Mouse (Mus musculus) urinary bladder, postnatal 14 days (tissue): ENCODE measurements around the gene Cux2.

Experiments used
- DNase-seq: peaks from one replicate; pipeline ENCODE4 v3.0.0; 2021; ENCODE audit warnings: low spot score

Cux2 gene

DNA sequence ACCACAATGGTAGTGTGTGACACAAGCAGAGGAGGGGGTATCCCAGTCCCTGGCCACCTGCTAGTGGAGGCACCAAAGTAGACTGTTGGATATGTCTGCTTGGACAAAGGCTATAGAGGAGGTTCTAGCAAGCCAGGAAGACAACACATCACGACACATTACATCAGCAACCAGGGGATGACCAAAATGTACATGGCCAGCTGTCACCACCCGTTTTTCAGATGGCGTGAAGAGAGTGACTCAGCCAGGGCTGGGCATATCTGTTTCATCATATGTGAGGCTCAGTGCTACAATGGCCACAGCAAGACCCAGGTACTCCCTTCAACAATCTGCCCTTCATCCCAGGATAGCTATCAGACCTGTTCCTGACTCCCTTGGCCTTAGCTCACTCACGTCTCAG lies 133.1 kb downstream of the Cux2 start:
- DNase-seq = no peak

DNA sequence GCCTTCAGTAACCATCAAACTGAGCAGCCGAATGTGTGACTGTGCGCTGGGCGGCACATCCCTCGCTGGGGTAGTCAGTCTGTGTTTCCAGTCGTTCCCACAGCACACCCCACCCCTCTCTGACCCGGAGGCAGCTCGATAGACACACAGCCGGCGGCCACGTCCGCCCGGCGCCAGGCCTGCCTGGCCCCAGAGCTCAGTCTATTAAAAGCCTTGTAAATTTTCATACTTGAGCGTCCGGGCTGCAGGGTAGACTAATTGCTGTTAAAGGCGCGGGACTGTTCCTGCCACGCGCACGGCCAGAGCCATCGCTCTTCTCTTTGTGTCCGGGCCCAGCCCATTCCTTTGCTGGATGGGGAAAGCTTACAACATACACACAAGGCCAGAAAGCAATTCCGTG lies 135.9 kb downstream of the Cux2 start:
- DNase-seq = peak; percentile 11

GRCm38 (mm10) chr5:121909226-121909985 lies 140.5 kb downstream of the Cux2 start:
- DNase-seq = peak; percentile 22

DNA sequence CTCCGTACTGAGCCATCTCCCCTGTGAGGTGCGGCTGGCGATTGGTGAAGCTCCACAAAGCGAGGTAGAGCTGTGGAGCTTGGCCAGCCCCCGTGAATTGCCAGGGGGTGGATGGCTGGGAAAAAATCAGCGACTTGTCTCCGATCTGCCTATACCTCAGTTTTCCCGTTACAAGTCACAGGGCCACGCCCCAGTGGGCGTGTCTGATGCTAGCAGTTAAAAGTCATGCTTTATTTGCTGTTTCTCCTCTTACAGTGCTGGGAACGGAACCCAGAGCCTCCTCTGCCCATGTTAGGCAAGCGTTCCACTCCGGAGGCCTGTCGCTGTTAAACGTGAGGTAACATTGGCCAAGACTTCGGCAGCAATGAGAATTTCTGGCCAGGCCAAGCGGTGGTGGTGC lies 144.2 kb downstream of the Cux2 start:
- no peak for DNase-seq

GRCm38 (mm10) chr5:121904799-121905198 lies 145.1 kb downstream of the Cux2 start:
- no peak for DNase-seq

- no peak for DNase-seq
These were observed 146.8 kb downstream of the Cux2 start for GRCm38 (mm10) chr5:121902809-121903745.

DNA sequence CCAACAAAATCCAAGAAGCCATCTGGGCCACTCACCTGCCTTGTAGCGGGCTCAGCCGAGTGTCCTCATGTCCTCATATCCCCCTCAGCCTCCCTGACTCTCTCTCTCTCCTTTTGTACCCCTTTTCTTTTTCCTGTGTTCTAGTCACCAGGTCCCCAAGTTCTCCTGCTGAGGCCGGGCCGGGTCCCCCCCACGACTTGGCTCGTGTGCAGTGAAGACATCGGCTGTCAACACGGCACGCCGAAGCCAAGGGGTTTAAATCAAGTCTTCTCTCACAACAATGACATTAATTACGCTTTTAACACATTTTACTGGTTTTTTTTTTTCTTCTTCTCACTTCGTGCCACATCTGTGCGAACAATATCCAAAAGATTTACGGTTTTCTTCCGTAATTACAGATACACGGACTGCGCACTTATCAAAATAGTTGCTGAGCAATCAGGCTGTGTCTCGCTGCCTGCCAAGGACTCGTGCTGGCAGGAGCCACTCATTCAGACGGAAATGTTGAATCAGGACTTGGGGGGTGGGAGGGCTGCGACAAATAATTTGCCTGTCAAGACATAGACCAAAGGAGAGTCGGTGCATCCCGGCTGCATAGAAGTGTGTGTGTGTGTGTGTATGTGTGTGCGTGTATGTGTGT lies 154.7 kb downstream of the Cux2 start:
- no peak for DNase-seq

DNA sequence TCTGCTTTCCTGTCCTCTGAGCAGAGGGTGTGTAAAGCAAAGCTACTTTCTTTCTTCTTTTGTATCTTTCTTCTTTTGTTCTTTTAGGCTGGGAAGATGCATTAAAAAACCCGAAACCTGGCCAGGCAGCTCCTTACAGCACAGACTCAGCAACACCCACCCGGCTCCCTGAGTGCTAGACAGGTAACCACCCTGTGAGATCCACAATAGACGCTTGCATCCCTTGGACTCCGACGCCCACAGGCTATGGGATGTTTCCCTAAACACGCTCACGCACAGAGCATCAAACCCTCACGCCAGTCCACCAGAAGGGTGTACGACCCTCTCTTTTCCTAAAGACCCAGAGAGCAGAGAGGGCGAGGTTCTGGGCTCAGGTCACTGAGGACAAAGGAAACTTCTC lies 155.3 kb downstream of the Cux2 start:
- no peak for DNase-seq

- DNase-seq = no peak
These were observed 156.3 kb downstream of the Cux2 start for GRCm38 (mm10) chr5:121893581-121893980.

GRCm38 (mm10) chr5:121892281-121892680 lies 157.6 kb downstream of the Cux2 start:
- DNase-seq = no peak

GRCm38 (mm10) chr5:121890925-121891324 lies 159.0 kb downstream of the Cux2 start:
- no peak for DNase-seq

- DNase-seq = no peak
These were observed 160.0 kb downstream of the Cux2 start for GRCm38 (mm10) chr5:121889819-121890362.

DNA sequence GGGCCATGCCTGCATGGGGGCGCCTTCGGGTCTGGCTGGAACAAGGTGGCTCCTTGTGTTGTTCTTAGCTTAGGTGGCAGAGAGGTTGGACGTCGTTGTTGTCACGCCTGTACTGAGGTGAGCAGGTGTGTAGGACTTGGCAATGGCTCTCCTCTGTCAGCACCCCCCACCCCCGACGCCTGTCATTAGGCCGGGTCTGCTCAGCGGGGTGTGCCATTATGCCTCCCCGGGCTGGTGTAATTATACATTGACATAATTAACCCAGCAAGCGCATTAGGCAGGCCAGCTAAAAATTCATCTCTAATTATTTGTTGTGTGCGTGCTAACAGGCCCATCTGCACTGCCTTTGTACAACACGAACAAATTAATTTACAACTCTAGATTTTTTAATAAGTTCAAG lies 160.5 kb downstream of the Cux2 start:
- DNase-seq = no peak

DNA sequence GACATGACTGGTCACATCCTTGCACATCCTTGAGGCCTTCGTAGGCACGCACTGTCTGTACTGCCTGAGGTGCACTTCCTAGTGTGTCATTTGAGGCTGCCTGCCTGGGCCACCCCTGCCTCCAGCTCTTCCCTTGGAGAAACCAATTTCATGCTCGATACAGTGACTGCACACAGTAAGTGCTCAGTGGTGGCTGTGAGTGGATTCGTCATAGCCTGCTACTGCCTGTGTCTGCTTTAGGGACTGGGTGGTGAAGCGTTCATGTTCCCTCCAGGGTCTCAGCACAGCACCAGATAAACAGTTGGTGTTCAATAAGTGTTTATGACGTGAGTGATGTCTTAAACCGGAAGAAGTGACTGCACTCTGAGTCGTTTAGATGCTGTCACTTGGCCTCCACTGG lies 166.5 kb downstream of the Cux2 start:
- DNase-seq = no peak

DNA sequence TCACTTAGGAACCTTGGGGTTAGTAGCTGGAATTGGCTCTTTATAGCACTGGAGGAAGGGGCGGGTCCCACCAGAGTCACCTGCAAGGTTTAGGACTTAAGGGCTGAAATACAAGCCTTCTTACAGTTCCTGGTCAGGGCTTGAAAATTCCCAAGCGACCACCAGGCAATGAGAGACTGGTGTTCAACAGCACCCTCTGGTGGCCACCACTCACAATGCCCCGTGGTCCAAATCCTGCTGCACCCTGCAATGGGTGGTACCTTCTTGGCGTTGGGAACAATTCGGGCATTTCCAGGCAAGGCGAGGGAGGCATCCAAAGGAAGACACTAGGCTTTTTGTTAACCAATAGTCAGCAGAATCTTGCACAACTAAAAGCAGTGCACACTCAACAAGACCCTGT lies 170.7 kb downstream of the Cux2 start:
- DNase-seq = no peak

DNA sequence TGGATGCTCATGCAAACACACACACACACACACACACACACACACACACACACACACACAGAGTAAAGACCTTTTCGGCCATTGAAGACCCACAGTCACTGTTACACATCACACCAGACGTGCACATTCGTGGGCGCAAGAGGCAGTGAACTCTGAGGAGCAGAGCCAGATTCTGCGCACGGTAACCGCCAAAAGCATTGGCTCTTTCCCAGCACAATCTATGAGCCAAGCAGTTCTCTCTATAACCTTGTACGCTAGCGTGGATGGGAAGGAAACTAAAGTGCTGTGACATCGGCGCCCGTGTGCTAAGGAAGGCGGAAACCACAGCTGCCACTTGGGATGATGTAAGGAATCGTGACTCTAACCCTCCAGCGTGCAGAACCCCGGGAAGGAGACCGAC lies 171.2 kb downstream of the Cux2 start:
- no peak for DNase-seq

GRCm38 (mm10) chr5:121876901-121877300 lies 173.0 kb downstream of the Cux2 start:
- DNase-seq = no peak

DNA sequence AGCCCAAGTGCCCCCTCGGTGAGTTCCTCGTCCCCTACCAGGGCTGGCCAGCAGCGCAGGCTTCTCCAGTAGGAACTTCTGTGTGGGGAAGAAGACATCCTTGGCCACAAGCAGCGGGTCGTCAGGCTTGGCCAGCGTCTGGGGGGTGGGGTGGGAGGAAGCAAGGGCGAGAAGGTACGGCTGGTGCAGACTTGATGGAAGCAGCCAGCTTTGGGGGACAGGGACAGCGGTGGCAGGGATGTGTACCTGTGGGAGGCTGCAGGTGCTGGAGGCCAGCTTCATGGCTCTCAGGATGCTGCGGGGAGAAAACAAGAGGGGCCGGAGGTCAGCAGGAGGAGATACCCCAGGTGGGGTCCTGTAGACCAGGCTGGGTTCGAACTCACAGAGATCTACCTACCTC lies 174.9 kb downstream of the Cux2 start:
- DNase-seq = no peak

- DNase-seq = peak; percentile 79
These were observed 177.7 kb downstream of the Cux2 start for GRCm38 (mm10) chr5:121872158-121872557.

DNA sequence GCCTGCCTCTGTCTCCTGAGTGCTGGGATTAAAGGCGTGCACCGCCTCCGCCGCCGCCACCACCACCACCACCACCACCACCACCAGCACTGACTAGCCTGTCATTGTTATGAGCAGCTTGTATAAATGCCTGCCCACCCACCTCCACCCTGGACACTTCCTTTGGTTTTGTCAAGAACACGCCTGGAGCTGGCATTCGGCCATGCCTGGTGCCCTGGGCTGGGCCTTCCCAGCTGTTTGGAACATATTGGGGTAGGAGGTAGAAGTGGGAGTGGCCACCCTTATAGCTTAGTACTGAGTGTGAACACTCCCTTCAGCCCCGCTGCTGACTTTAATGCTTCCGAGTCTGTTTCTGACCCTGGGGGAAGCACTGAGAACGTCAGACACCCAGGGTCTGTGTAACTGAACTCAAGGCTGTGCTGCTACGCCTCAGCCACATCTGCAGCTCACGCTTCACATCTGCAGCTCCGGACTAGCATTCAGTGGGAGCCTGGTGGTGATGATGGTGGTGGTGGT lies 178.3 kb downstream of the Cux2 start:
- no peak for DNase-seq

- no peak for DNase-seq
These were observed 179.1 kb downstream of the Cux2 start for GRCm38 (mm10) chr5:121870832-121871231.

DNA sequence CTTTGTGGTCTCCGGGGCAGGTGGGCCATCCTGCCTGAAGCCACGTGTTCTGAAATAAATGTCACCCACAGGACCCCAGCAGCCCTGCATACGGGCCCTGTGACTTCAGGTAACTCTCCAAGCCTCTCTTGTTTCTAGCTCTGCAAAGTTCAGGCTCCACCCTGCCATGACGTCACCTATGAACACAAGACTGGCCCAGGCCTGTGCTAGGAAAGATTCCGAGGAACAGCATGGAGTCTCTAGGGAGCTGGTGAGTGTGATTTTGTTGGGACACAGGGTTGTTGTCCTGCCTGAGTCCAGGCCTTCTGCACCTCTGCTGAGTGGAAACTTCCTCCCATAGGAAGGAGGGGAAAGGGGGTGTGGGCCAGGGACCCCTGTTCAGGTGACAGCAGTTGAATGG lies 181.9 kb downstream of the Cux2 start:
- DNase-seq = peak; percentile 45
